Mouse (Mus musculus) limb, embryonic 11.5 days (tissue): ENCODE measurements around the gene Hdac11. TPM values are rescaled to one million over a fixed set of nuclear protein-coding genes. Genes with fewer than 3 reads are reported as not detected.

Experiments used
- ATAC-seq: fragments of 200-750 bp; cut with Nextera tagmentation; 2 replicates; pipeline ENCODE4 v1.8.0; 2017; ENCODE audit warnings: low read depth; ENCODE audit not compliant: insufficient number of reproducible peaks, low FRiP score, low TSS enrichment
- DNase-seq: peaks from one replicate; pipeline ENCODE4 v3.0.0-alpha.2; 2015; ENCODE audit warnings: low spot score
- H3K27ac ChIP-seq: fragments of 300-500 bp; sonication (generic); replicated peaks from 2 replicates; pipeline ENCODE4 v1.5.1; 2014; ENCODE audit warnings: low read depth, mild to moderate bottlenecking, low read length
- H3K27me3 ChIP-seq: fragments of 300-500 bp; sonication (generic); 2 replicates; pipeline ENCODE4 v1.6.1; 2014; ENCODE audit warnings: mild to moderate bottlenecking, low read length, mixed read lengths; ENCODE audit not compliant: control insufficient read depth, insufficient read depth
- H3K36me3 ChIP-seq: fragments of 300-500 bp; sonication (generic); 2 replicates; pipeline ENCODE4 v1.6.1; 2014; ENCODE audit warnings: mild to moderate bottlenecking, low read length, moderate library complexity, mixed read lengths; ENCODE audit not compliant: control insufficient read depth, insufficient read depth
- H3K4me1 ChIP-seq: fragments of 300-500 bp; sonication (generic); 2 replicates; pipeline ENCODE4 v1.6.1; 2014; ENCODE audit warnings: low read length, mixed read lengths; ENCODE audit not compliant: control insufficient read depth, insufficient read depth
- H3K4me2 ChIP-seq: fragments of 300-500 bp; sonication (generic); 2 replicates; pipeline ENCODE4 v1.6.1; 2014; ENCODE audit warnings: low read depth, mild to moderate bottlenecking, moderate library complexity; ENCODE audit not compliant: severe bottlenecking
- H3K4me3 ChIP-seq: fragments of 300-500 bp; sonication (generic); 2 replicates; pipeline ENCODE4 v1.5.1; 2014; ENCODE audit warnings: low read depth, low read length
- H3K9ac ChIP-seq: fragments of 300-500 bp; sonication (generic); 2 replicates; pipeline ENCODE4 v1.6.1; 2014; ENCODE audit warnings: mild to moderate bottlenecking, low read length
- H3K9me3 ChIP-seq: fragments of 300-500 bp; sonication (generic); 2 replicates; pipeline ENCODE4 v1.6.1; 2016; ENCODE audit warnings: low read length; ENCODE audit not compliant: control insufficient read depth
- WGBS: fragments of 180-500 bp; shearing (Covaris S2); extraction: QIAGEN DNeasy Blood & Tissue Kit; methylation state at CpG from one replicate; pipeline ENCODE4 v1.1.7; 2014; 5-methylcytosine and 5-hydroxymethylcytosine counted together
- polyA plus RNA-seq: library from polyadenylated mRNA; unstranded; fragments of >200 nt; fragmentation: Nextera tagmentation; extraction: Ambion mirVana; gene quantifications from 2 replicates; pipeline ENCODE4 v1.2.1, GENCODE M21; 2014

The Hdac11 gene
- polyA plus RNA-seq, 1 experiment from 2014 or later = 13.8 TPM

GRCm38 (mm10) chr6:91159047-91159446, 2.6 kb downstream of the Hdac11 start:
- H3K4me1 ChIP-seq = peaks cover 29% of the 10 kb centered on the region
- 83% methylated on average over 9 of the region's 9 CpGs for WGBS
- H3K9ac ChIP-seq = no peak overlapping the region
- no peak for ATAC-seq
- H3K27ac ChIP-seq = no peak overlapping the region
- DNase-seq = no peak
- H3K36me3 ChIP-seq = no peaks in the 10 kb centered on the region
- no peaks in the 10 kb centered on the region for H3K27me3 ChIP-seq
- H3K9me3 ChIP-seq = no peaks in the 10 kb centered on the region
- no peak overlapping the region for H3K4me2 ChIP-seq
- H3K4me3 ChIP-seq = no peak overlapping the region

- Histone ChIP-seq H3K9ac (peak overlapping the region; percentile 22; the same call in 1 of the 2 replicates), H3K27me3 (no peaks in the 10 kb centered on the region), H3K4me1 (peaks cover 29% of the 10 kb centered on the region), H3K9me3 (no peaks in the 10 kb centered on the region), H3K27ac (no peak overlapping the region; the same call in 1 of the 2 replicates), H3K4me2 (peak overlapping the region; percentile 7; the same call in 1 of the 2 replicates), H3K4me3 (no peak overlapping the region), H3K36me3 (no peaks in the 10 kb centered on the region)
- ATAC-seq (no peak), DNase-seq (no peak)
- WGBS = 34% methylated on average over 3 of the region's 3 CpGs
Measured at GRCm38 (mm10) chr6:91160399-91160798, 3.9 kb downstream of the Hdac11 start.

- H3K27me3 ChIP-seq = no peaks in the 10 kb centered on the region
- ATAC-seq = no peak
- H3K4me3 ChIP-seq = no peak overlapping the region
- no peaks in the 10 kb centered on the region for H3K36me3 ChIP-seq
- H3K27ac ChIP-seq = no peak overlapping the region
- no peak overlapping the region for H3K9ac ChIP-seq
- H3K4me2 ChIP-seq = no peak overlapping the region
- peaks cover 28% of the 10 kb centered on the region for H3K4me1 ChIP-seq
- H3K9me3 ChIP-seq = no peaks in the 10 kb centered on the region
- no peak for DNase-seq
- 73% methylated on average over 2 of the region's 2 CpGs for WGBS
Measured at GRCm38 (mm10) chr6:91160976-91161375, 4.5 kb downstream of the Hdac11 start.

- H3K36me3 ChIP-seq = no peaks in the 10 kb centered on the region
- WGBS = 69% methylated on average over 6 of the region's 6 CpGs
- H3K4me1 ChIP-seq = peaks cover 24% of the 10 kb centered on the region
- DNase-seq (no peak), ATAC-seq (no peak)
- H3K27me3 ChIP-seq = no peaks in the 10 kb centered on the region
- no peak overlapping the region for H3K4me3 ChIP-seq
- no peaks in the 10 kb centered on the region for H3K9me3 ChIP-seq
- H3K27ac ChIP-seq = no peak overlapping the region
- no peak overlapping the region for H3K4me2 ChIP-seq
- H3K9ac ChIP-seq = no peak overlapping the region
Measured at GRCm38 (mm10) chr6:91161506-91162235, 5.2 kb downstream of the Hdac11 start.

DNA sequence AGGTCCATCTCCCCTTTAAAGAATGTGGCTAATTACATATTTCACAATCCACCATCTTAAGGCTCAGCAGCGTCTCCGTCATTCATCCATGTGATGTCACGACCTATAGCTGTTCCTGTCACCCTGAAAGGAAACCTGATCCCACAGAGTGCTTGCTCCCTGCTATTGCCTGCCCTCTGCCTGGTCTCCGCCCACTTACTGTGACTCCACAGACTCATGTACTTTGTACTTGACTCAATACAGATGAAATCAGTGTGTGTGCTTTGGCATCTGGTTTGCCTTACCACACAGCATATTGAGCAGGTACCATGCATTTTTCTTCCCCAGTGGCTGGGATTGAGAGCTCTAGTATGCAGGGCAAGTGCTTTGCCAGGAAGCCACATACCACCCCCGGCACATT, 5.8 kb downstream of the Hdac11 start:
- WGBS = 80% methylated on average over 5 of the region's 5 CpGs
- Histone ChIP-seq H3K9ac (no peak overlapping the region), H3K27me3 (no peaks in the 10 kb centered on the region), H3K4me2 (no peak overlapping the region), H3K27ac (no peak overlapping the region), H3K36me3 (no peaks in the 10 kb centered on the region), H3K4me3 (no peak overlapping the region), H3K9me3 (no peaks in the 10 kb centered on the region), H3K4me1 (peaks cover 21% of the 10 kb centered on the region)
- ATAC-seq = no peak
- no peak for DNase-seq

DNA sequence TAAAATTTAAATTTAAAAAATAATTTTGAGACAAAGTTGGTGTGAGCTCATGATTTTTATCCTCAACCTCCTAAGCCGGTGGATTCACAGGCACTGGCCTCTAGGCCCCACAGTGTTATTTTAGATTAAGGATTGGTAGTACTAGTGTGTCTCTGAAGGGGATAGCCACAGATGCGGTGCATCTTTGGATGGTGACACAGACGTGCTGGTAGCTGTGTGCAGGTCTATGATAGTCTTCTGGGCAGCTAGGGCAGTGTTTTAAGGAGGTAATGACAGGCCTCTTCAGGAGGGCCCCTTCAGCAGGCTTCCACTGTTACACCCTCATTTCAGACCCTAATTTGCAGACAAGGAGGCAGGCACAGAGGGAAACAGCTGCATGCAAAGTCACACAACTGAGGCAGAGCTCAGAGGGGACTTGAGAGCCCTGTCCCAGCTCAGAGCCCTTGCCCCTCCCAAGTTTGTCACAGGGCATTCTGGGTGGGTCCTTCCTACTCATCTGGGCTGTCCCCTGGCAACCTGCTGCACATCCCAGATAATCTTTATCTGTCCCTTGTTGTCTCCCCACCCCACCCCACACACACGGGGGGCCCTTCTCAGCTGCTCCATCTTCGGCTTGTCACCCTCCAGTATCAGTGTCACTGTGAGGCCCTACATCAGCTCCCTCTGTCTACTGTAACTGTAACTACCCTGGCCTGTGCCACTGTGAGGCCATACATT, 6.9 kb downstream of the Hdac11 start:
- no peak for DNase-seq
- no peak overlapping the region for H3K9ac ChIP-seq
- no peak overlapping the region for H3K4me3 ChIP-seq
- WGBS = 71% methylated on average over 5 of the region's 5 CpGs
- peaks cover 14% of the 10 kb centered on the region for H3K4me1 ChIP-seq
- H3K36me3 ChIP-seq = no peaks in the 10 kb centered on the region
- H3K4me2 ChIP-seq = no peak overlapping the region
- no peak overlapping the region for H3K27ac ChIP-seq
- H3K27me3 ChIP-seq = no peaks in the 10 kb centered on the region
- ATAC-seq = no peak
- H3K9me3 ChIP-seq = no peaks in the 10 kb centered on the region

DNA sequence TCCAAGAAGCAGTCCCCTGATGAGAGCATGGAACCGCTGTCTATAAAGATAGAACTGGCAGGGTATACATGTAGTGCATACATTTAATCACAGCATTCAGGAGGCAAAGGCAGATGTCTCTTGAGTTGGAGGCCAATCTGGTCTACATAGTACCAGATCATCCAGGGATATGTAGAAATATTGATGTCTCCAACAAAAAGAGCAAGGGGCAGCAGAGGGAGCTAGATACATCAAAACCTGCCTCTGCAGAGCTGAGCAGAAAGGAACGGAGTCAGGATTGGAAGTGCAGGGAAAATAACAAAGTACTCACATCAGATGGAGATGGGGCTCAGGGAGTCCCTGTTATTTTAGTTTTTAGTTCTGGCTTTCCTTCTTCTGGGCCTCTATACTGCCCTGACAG, 8.1 kb downstream of the Hdac11 start:
- DNase-seq = no peak
- Histone ChIP-seq H3K9ac (no peak overlapping the region), H3K27ac (no peak overlapping the region), H3K36me3 (no peaks in the 10 kb centered on the region; the same call in 1 of the 2 replicates), H3K4me3 (no peak overlapping the region), H3K4me1 (peaks cover 8% of the 10 kb centered on the region), H3K9me3 (no peaks in the 10 kb centered on the region), H3K4me2 (no peak overlapping the region), H3K27me3 (no peaks in the 10 kb centered on the region)
- WGBS = 91% methylated on average over 2 of the region's 2 CpGs
- ATAC-seq = no peak

- WGBS = 36% methylated on average over 3 of the region's 3 CpGs
- H3K9me3 ChIP-seq = no peaks in the 10 kb centered on the region
Measured at GRCm38 (mm10) chr6:91165210-91165609, 8.7 kb downstream of the Hdac11 start.

More at GRCm38 (mm10) chr6:91165210-91165609, 8.7 kb downstream of the Hdac11 start:
- Histone ChIP-seq H3K36me3 (no peaks in the 10 kb centered on the region; the same call in 1 of the 2 replicates), H3K27ac (no peak overlapping the region), H3K4me2 (no peak overlapping the region), H3K4me1 (peaks cover 4% of the 10 kb centered on the region), H3K4me3 (no peak overlapping the region), H3K27me3 (no peaks in the 10 kb centered on the region), H3K9ac (no peak overlapping the region)
- ATAC-seq (0 out of 2 replicates have a peak, but pooled peaks have one; percentile 5), DNase-seq (peak; percentile 85)
